Mouse (Mus musculus) forebrain, embryonic 13.5 days (tissue): ENCODE measurements around the gene Gm28308. TPM values are rescaled to one million over a fixed set of nuclear protein-coding genes. Genes with fewer than 3 reads are reported as not detected.

ENCODE experiments used
- ATAC-seq: fragments of 200-750 bp; cut with Nextera tagmentation; 2 replicates; pipeline ENCODE4 v1.8.0; 2017
- H3K27ac ChIP-seq: fragments of 300-500 bp; sonication (generic); 2 replicates; pipeline ENCODE4 v1.5.1; 2015; ENCODE audit warnings: inconsistent platforms, mild to moderate bottlenecking, moderate library complexity
- H3K27me3 ChIP-seq: fragments of 300-500 bp; sonication (generic); 2 replicates; pipeline ENCODE4 v1.6.1; 2015; ENCODE audit warnings: mild to moderate bottlenecking, inconsistent platforms
- H3K36me3 ChIP-seq: fragments of 300-500 bp; sonication (generic); 2 replicates; pipeline ENCODE4 v1.6.1; 2015; ENCODE audit warnings: mild to moderate bottlenecking, inconsistent platforms; ENCODE audit not compliant: poor library complexity, severe bottlenecking
- H3K4me1 ChIP-seq: fragments of 300-500 bp; sonication (generic); 2 replicates; pipeline ENCODE4 v1.6.1; 2015; ENCODE audit warnings: inconsistent platforms
- H3K4me2 ChIP-seq: fragments of 300-500 bp; sonication (generic); 2 replicates; pipeline ENCODE4 v1.6.1; 2015; ENCODE audit warnings: inconsistent platforms, mild to moderate bottlenecking, moderate library complexity
- H3K4me3 ChIP-seq: fragments of 300-500 bp; sonication (generic); 2 replicates; pipeline ENCODE4 v1.5.1; 2015; ENCODE audit warnings: mild to moderate bottlenecking, inconsistent platforms
- H3K9ac ChIP-seq: fragments of 300-500 bp; sonication (generic); 2 replicates; pipeline ENCODE4 v1.6.1; 2015; ENCODE audit warnings: mild to moderate bottlenecking, inconsistent platforms
- H3K9me3 ChIP-seq: fragments of 300-500 bp; sonication (generic); replicated peaks from 2 replicates; pipeline ENCODE4 v1.6.1; 2016; ENCODE audit warnings: inconsistent platforms
- WGBS: fragments of 180-500 bp; shearing (Covaris S2); methylation state at CpG from one replicate; pipeline ENCODE4 v1.1.7; 2015; 5-methylcytosine and 5-hydroxymethylcytosine counted together
- polyA plus RNA-seq: library from polyadenylated mRNA; unstranded; fragments of >200 nt; fragmentation: Nextera tagmentation; extraction: Ambion mirVana; gene quantifications from 2 replicates; pipeline ENCODE4 v1.2.1, GENCODE M21; 2015

Gene Gm28308
- polyA plus RNA-seq, 1 experiment from 2014 or later, result not detected

GRCm38 (mm10) chr6:52170166-52170897 lies 42.8 kb downstream of the Gm28308 start:
- Histone ChIP-seq H3K4me1 (peaks cover 7% of the 10 kb centered on the region; the same call in 1 of the 2 replicates), H3K27ac (no peak overlapping the region), H3K4me3 (no peak overlapping the region), H3K9me3 (no peaks in the 10 kb centered on the region), H3K9ac (no peak overlapping the region), H3K27me3 (peaks cover 98% of the 10 kb centered on the region), H3K36me3 (no peaks in the 10 kb centered on the region), H3K4me2 (no peak overlapping the region)
- no peak for ATAC-seq
- under 1% methylated on average over 39 of the region's 40 CpGs for WGBS

GRCm38 (mm10) chr6:52169499-52170165 lies 43.5 kb downstream of the Gm28308 start:
- Histone ChIP-seq H3K9me3 (no peaks in the 10 kb centered on the region), H3K4me1 (peaks cover 7% of the 10 kb centered on the region; the same call in 1 of the 2 replicates), H3K4me2 (no peak overlapping the region), H3K27me3 (peaks cover 98% of the 10 kb centered on the region), H3K27ac (no peak overlapping the region), H3K4me3 (no peak overlapping the region), H3K36me3 (no peaks in the 10 kb centered on the region), H3K9ac (no peak overlapping the region)
- 4% methylated on average over 16 of the region's 16 CpGs for WGBS
- ATAC-seq, result no peak

- ATAC-seq, result no peak
- Histone ChIP-seq H3K27me3 (peaks cover 99% of the 10 kb centered on the region), H3K4me2 (no peak overlapping the region), H3K36me3 (no peaks in the 10 kb centered on the region), H3K9me3 (no peaks in the 10 kb centered on the region), H3K4me1 (peaks cover 7% of the 10 kb centered on the region; the same call in 1 of the 2 replicates), H3K27ac (no peak overlapping the region), H3K9ac (no peak overlapping the region), H3K4me3 (no peak overlapping the region)
- WGBS, result 1% methylated on average over 42 of the region's 42 CpGs
Measured at GRCm38 (mm10) chr6:52168191-52169055, 44.7 kb downstream of the Gm28308 start.

DNA sequence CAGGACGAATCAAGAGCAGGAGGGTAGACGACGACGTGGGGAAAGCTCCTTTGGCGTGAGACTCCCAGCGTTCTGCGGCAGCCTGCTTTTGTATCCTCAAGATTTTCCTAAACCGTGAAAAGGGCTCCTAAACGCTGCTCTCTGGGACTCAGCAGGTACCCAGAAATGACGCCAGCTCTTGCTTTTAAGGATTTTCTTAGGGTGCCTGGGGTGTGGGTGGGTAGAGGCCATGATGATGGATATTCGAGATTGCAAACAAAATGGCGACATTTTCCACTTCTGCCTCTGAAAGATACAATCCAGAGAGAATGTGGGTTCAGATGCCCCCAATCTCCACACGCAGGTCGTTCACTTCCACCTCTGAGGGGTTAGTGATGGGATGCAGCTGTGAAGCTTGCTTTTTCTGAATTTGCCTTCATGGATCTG lies 45.4 kb downstream of the Gm28308 start:
- Histone ChIP-seq H3K27ac (no peak overlapping the region), H3K4me2 (no peak overlapping the region), H3K9me3 (no peaks in the 10 kb centered on the region), H3K9ac (no peak overlapping the region), H3K4me3 (no peak overlapping the region), H3K27me3 (peaks cover 99% of the 10 kb centered on the region), H3K4me1 (peaks cover 6% of the 10 kb centered on the region; the same call in 1 of the 2 replicates), H3K36me3 (no peaks in the 10 kb centered on the region)
- 1% methylated on average over 14 of the region's 14 CpGs for WGBS
- ATAC-seq, result no peak

GRCm38 (mm10) chr6:52167176-52167575 lies 46.0 kb downstream of the Gm28308 start:
- H3K9ac ChIP-seq, result no peak overlapping the region
- peaks cover 99% of the 10 kb centered on the region for H3K27me3 ChIP-seq
- no peak overlapping the region for H3K4me2 ChIP-seq
- no peak overlapping the region for H3K27ac ChIP-seq
- no peak overlapping the region for H3K4me3 ChIP-seq
- 3% methylated on average over 1 of the region's 1 CpGs for WGBS
- no peaks in the 10 kb centered on the region for H3K36me3 ChIP-seq
- no peaks in the 10 kb centered on the region for H3K9me3 ChIP-seq
- H3K4me1 ChIP-seq, result no peaks in the 10 kb centered on the region; the same call in 1 of the 2 replicates
- ATAC-seq, result no peak

DNA sequence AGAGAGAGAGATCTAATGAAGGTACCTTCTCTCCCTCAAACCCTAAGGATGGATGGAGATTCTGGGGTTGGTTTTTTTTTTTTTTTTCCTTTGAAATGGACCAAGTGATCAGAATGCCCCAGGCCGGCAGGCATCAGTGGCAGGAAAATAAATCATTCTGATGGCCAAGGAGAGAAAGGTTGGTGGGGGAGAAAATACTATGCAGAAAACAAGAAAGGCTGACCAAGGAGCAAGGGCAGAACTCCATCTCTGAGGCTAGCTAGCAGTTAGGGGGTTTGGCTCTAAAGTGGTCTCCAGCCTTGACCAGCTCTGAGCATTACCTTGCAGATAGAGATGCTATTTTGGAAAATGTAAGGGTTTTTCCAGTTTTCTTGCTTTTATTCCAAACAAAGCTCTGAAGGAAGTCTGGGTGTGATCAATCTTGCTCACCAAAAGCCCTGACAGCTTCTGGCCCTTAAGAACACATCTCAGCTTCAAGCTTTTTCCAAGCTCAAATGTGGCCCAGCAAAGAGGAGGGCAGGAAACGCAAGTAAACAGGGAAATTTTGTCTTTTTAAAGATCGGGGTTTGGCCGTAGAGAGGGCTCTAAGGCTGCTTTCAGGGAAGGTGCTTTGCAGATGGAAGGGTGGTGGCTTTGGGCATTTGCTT lies 46.6 kb downstream of the Gm28308 start:
- Histone ChIP-seq H3K4me1 (no peaks in the 10 kb centered on the region), H3K27me3 (peaks cover 99% of the 10 kb centered on the region), H3K36me3 (no peaks in the 10 kb centered on the region), H3K4me2 (no peak overlapping the region), H3K9ac (no peak overlapping the region), H3K4me3 (no peak overlapping the region), H3K9me3 (no peaks in the 10 kb centered on the region), H3K27ac (no peak overlapping the region)
- 6% methylated on average over 4 of the region's 4 CpGs for WGBS
- ATAC-seq, result no peak

DNA sequence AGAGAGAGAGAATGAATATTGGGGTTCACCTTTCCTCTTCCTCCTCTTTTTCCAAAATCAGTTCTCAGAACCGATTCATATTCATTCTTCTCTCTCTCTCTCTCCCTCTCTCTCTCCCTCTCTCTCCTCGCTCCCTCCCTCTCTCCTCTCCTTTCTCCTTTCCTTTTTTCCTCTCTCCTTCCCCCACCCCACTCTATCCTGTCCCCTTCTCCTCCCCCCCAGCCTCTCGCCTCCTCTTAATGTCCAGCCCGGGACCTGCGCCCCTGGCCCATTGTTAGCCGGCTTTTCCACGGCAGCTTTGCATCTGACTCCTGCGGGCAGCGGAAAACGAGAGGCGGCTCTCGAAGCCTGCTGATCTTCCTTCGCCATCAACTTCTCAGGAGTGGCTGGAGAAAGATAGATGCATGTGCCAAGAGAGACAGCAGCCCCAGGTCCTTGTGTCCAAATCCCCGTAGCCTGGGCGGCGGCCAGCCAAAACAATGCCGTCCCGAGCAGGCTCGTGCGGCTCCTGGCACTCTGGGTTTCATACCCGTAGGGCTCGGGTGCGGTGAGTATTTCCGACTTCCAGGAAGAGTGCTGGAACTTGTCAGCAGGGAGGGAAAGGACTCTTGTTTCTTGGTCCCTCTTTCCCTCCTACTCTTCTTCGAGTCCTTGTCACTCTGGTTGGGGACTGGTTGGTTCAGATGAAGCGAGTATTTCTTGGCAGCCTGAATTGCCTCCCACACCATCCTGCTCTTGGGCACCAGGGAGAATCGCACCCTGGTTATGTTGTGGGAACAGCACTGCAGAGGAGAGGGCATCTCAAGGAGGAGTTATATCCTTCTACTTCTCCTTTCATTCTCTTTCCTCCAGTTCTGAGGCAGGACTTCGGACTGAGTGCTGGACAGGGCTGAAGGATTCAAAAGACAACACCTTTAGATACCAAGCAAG lies 47.4 kb downstream of the Gm28308 start:
- H3K27ac ChIP-seq, result no peak overlapping the region
- peaks cover 99% of the 10 kb centered on the region for H3K27me3 ChIP-seq
- under 1% methylated on average over 28 of the region's 28 CpGs for WGBS
- H3K4me3 ChIP-seq, result no peak overlapping the region
- H3K9ac ChIP-seq, result no peak overlapping the region
- no peaks in the 10 kb centered on the region for H3K9me3 ChIP-seq
- H3K36me3 ChIP-seq, result no peaks in the 10 kb centered on the region
- H3K4me1 ChIP-seq, result 0 out of 2 replicates have a peak, but pooled peaks cover 1% of the 10 kb centered on the region
- no peak overlapping the region for H3K4me2 ChIP-seq
- no peak for ATAC-seq

DNA sequence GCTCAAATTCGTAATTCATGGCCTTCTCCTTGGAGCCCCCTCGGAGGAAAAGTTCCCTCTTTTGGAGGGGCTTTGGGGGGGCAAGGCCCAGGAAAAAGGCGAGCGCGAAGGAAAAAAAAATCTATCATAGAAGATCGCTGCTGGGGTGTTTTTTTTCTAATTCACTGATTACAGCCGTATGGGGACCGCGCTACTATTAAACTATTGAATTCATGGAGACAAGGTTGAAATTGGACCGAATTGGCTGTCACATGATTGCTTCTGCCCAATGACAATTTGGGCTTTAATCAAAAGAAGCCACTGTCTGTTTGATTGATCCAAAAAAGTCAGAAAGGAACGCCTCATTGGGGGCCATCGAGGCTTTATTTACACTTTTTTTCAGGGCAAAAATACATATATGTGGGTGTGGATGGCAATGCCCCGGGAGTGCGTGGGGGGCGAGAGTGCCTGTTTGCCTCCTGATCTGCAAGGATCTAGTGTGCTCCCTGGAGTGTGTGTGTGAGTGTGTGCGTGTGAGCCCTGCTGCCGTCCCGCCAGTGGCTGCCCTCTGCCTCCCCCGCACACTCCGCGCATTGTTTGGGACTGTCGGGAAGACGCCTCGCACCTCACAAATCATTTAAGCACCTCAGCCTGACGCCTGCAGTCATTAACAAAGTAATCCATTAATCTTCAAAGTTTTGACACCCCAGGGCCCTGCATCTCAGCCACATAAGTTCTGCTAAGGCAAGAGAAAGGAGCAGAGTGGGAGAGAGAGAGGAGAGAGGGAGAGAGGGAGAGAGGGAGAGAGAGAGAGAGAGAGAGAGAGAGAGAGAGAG lies 48.3 kb downstream of the Gm28308 start, which contains the start of gene Hoxa2:
TSS of gene Hoxa2 (minus strand) at position 206 of the 815 bp plus-strand sequence.
- no peak within 1 kb of the TSS for H3K4me3 ChIP-seq
- H3K9me3 ChIP-seq, result no peaks in the 10 kb centered on the region

GRCm38 (mm10) chr6:52164051-52164625 lies 49.0 kb downstream of the Gm28308 start:
- Histone ChIP-seq H3K4me1 (0 out of 2 replicates have a peak, but pooled peaks cover 5% of the 10 kb centered on the region), H3K4me3 (no peak overlapping the region), H3K27me3 (peaks cover 99% of the 10 kb centered on the region), H3K27ac (no peak overlapping the region), H3K36me3 (no peaks in the 10 kb centered on the region), H3K4me2 (no peak overlapping the region), H3K9me3 (no peaks in the 10 kb centered on the region), H3K9ac (no peak overlapping the region)
- WGBS, result under 1% methylated on average over 28 of the region's 39 CpGs
- no peak for ATAC-seq

More for the DNA sequence above, 48.3 kb downstream of the Gm28308 start, which contains the start of gene Hoxa2:
- Histone ChIP-seq H3K9ac (no peak within 1 kb of the TSS), H3K27ac (no peak within 1 kb of the TSS), H3K4me1 (0 out of 2 replicates have a peak, but pooled peaks cover 3% of the 10 kb centered on the region), H3K4me2 (no peak within 1 kb of the TSS), H3K27me3 (peaks cover 99% of the 10 kb centered on the region), H3K36me3 (no peaks in the 10 kb centered on the region)
- under 1% methylated on average over 25 of the region's 25 CpGs for WGBS
- no peak for ATAC-seq
